In the genomic region with DNA sequence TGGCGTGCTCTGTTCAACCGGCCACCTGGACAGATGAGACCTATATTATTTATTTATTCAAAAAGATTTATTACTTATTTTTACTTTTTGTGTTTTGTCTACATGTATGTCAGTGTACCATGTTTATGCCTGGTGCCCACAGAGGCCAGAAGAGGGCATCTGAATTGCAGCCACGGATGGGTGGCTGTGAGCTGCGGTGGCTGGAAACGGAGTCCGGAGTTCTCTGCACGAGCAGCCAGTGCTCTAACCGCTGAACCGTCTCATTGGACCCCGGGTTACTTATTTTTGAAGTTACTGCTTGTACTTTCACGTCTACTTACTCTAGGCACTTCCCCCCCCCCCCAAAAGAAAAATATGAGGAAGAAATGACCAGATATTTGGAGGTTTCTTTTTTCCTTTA, we compare ENCODE assay signal across 20 mouse cellular contexts.
DNase-seq lines count a peak whose midpoint lies in the region; ATAC-seq and TF ChIP-seq lines count a peak whose summit lies in the region.
"Had no signal": no experiment of that assay in that cellular context is flagged by ENCODE, and none has a peak within 500 bp of the region (broad histone marks: within the 10 kb centered on the region; RNA-seq: fewer than 3 reads in every experiment).

No protein-coding gene starts in this region.

- peak overlapping the region; percentile 57; the same call in 1 of the 2 replicates for H3K27ac ChIP-seq in left cerebral cortex, adult 2 months
- H3K27ac ChIP-seq in kidney, postnatal 0 days, result no peak overlapping the region
- H3K27ac ChIP-seq in liver, postnatal 0 days (ENCODE audit: low read depth), result no peak overlapping the region
- H3K27ac ChIP-seq: embryonic facial prominence, embryonic 13.5 days; forebrain, embryonic 12.5 days; heart, embryonic 13.5 days; hindbrain, embryonic 15.5 days had no signal

- peak; percentile 71 for ATAC-seq in kidney, postnatal 0 days (replicated peaks; ENCODE audit: low FRiP score, low read depth)
- no peak for ATAC-seq in liver, postnatal 0 days
- ATAC-seq: forebrain, embryonic 16.5 days had no signal

- no peaks in the 10 kb centered on the region; the same call in 1 of the 2 replicates for H3K27me3 ChIP-seq in kidney, postnatal 0 days (ENCODE audit: insufficient read depth, low read length)
- H3K27me3 ChIP-seq in liver, postnatal 0 days (ENCODE audit: insufficient read depth, low read length), result no peaks in the 10 kb centered on the region
- H3K27me3 ChIP-seq: embryonic facial prominence, embryonic 13.5 days; forebrain, embryonic 12.5 days; heart, embryonic 13.5 days; hindbrain, embryonic 15.5 days had no signal

- no peak for TF ChIP-seq CTCF in left cerebral cortex, adult 2 months (IDR thresholded peaks at IDR 0.05)
- TF ChIP-seq CTCF in kidney, postnatal 0 days (IDR thresholded peaks at IDR 0.05; ENCODE audit: low read depth), result no peak
- TF ChIP-seq CTCF in liver, postnatal 0 days (IDR thresholded peaks at IDR 0.05; ENCODE audit: low read depth), result no peak

- 56% methylated on average over 11 of the region's 11 CpGs for WGBS in kidney, postnatal 0 days
- WGBS in liver, postnatal 0 days (ENCODE audit: insufficient replicate concordance), result 85% methylated on average over 11 of the region's 11 CpGs

- intact Hi-C loops in left cerebral cortex, adult 2 months (cut with DNase I), result loop anchor here (5.0 kb wide), 1 partner anchor 55 kb away; no protein-coding TSS in a partner anchor
- intact Hi-C loops in left cerebral cortex, postnatal 10 days (cut with DNase I), result no loop called here

- no peaks in the 10 kb centered on the region for H3K4me1 ChIP-seq in kidney, postnatal 0 days (replicated peaks; ENCODE audit: insufficient read depth, low read length)
- H3K4me1 ChIP-seq in liver, postnatal 0 days (ENCODE audit: insufficient read depth), result no peaks in the 10 kb centered on the region
- H3K4me1 ChIP-seq: embryonic facial prominence, embryonic 13.5 days; forebrain, embryonic 12.5 days; hindbrain, embryonic 15.5 days had no signal

- no peak overlapping the region for H3K4me2 ChIP-seq in kidney, postnatal 0 days (ENCODE audit: low read length)
- H3K4me2 ChIP-seq in liver, postnatal 0 days (ENCODE audit: low read depth, low read length), result no peak overlapping the region
- H3K4me2 ChIP-seq: embryonic facial prominence, embryonic 13.5 days; forebrain, embryonic 12.5 days; heart, embryonic 13.5 days; hindbrain, embryonic 15.5 days had no signal

- no peaks in the 10 kb centered on the region for H3K36me3 ChIP-seq in kidney, postnatal 0 days (ENCODE audit: insufficient read depth, low read length)
- H3K36me3 ChIP-seq in liver, postnatal 0 days (replicated peaks; ENCODE audit: insufficient read depth, low read length), result no peaks in the 10 kb centered on the region
- H3K36me3 ChIP-seq: embryonic facial prominence, embryonic 13.5 days; forebrain, embryonic 12.5 days; heart, embryonic 13.5 days; hindbrain, embryonic 15.5 days had no signal

- DNase-seq in left cerebral cortex, adult 2 months (ENCODE audit: extremely low spot score in 1 of 2, low spot score in 2 of 2), result no peak
- DNase-seq in left cerebral cortex, postnatal 10 days (ENCODE audit: extremely low spot score in 1 of 2, low spot score in 2 of 2), result no peak
- peak; percentile 46 to 51 for DNase-seq in kidney, adult 8-10 months
- DNase-seq in kidney, postnatal 0 days (ENCODE audit: low spot score), result no peak
- peak; percentile 63 to 67 for DNase-seq in kidney, postnatal 36 days
- DNase-seq in liver, postnatal 0 days, result no peak
- no peak for DNase-seq in heart, adult 18-20 months
- DNase-seq in B cell, adult 2 months, result no peak
- DNase-seq: adrenal gland, adult 8-10 months; adrenal gland, postnatal 36 days; cerebellum, adult 11 months; cerebellum, adult 8-10 months; cerebellum, postnatal 14 days; gastrocnemius, postnatal 10 days; heart, postnatal 36 days had no signal

- no peak overlapping the region for H3K9ac ChIP-seq in kidney, postnatal 0 days (ENCODE audit: low read depth, low read length)
- no peak overlapping the region for H3K9ac ChIP-seq in liver, postnatal 0 days (replicated peaks)
- H3K9ac ChIP-seq: embryonic facial prominence, embryonic 13.5 days; forebrain, embryonic 12.5 days; heart, embryonic 13.5 days; hindbrain, embryonic 15.5 days had no signal

- no peak overlapping the region for H3K4me3 ChIP-seq in left cerebral cortex, adult 2 months
- H3K4me3 ChIP-seq in kidney, postnatal 0 days (replicated peaks; ENCODE audit: low read depth, low read length), result no peak overlapping the region
- H3K4me3 ChIP-seq in liver, postnatal 0 days (ENCODE audit: low read depth, low read length), result no peak overlapping the region
- H3K4me3 ChIP-seq: embryonic facial prominence, embryonic 13.5 days; forebrain, embryonic 12.5 days; heart, embryonic 13.5 days; hindbrain, embryonic 15.5 days had no signal

- H3K9me3 ChIP-seq in kidney, postnatal 0 days (replicated peaks; ENCODE audit: low read length), result no peaks in the 10 kb centered on the region
- H3K9me3 ChIP-seq in liver, postnatal 0 days (ENCODE audit: low read length), result no peaks in the 10 kb centered on the region
- H3K9me3 ChIP-seq: embryonic facial prominence, embryonic 13.5 days; forebrain, embryonic 12.5 days; heart, embryonic 13.5 days; hindbrain, embryonic 15.5 days had no signal

- no peak for TF ChIP-seq EP300 in liver, postnatal 0 days (IDR thresholded peaks at IDR 0.05; ENCODE audit: low read depth)

Comparison
In these comparisons a context has a peak if more than half of its experiments do, and no peak if none do; other contexts are left out.
1. DNase-seq: peak in kidney, adult 8-10 months (2 of 2) and kidney, postnatal 36 days (2 of 2); none in left cerebral cortex, adult 2 months (0 of 2), left cerebral cortex, postnatal 10 days (0 of 2), kidney, postnatal 0 days (single experiment), liver, postnatal 0 days (single experiment), heart, adult 18-20 months (0 of 2) and B cell, adult 2 months (0 of 2).